Mouse (Mus musculus): ENCODE data around the gene Mettl4. TPM values are rescaled to one million over a fixed set of nuclear protein-coding genes. Genes with fewer than 3 reads are reported as not detected.

Mettl4 gene
- 0.31 and 0.37 TPM in 2 replicates for polyA plus RNA-seq (2012; rRNA removed)

GRCm38 (mm10) chr17:94749466-94750135 lies at the start of gene Mettl4:
Mettl4 (minus strand) TSS chr17:94750019.

Measured in stomach, adult 2 months (tissue).